Mouse (Mus musculus): ENCODE results near the gene Ifngr1.

Gene Ifngr1

DNA sequence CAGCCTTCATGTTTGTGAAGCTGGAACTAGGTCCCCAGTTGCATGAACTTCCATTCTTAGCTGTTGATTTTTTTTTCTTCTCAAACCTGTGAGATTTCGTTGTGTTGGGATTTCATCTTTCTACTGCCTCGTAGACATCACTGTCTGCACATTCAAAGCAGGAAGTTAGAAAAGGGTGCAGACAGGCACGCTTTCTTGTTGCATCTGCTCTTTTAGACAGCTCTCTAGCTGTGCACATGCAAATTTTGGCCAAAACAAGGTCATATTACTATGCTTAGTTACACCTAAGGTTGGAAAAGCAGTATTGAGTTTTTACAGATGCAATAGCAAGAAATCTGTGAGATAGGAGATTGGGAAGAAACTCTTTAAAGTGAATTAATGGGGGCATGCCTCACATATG lies 4.5 kb upstream of the Ifngr1 start:
- no peak for DNase-seq (ENCODE audit: low spot score)

DNA sequence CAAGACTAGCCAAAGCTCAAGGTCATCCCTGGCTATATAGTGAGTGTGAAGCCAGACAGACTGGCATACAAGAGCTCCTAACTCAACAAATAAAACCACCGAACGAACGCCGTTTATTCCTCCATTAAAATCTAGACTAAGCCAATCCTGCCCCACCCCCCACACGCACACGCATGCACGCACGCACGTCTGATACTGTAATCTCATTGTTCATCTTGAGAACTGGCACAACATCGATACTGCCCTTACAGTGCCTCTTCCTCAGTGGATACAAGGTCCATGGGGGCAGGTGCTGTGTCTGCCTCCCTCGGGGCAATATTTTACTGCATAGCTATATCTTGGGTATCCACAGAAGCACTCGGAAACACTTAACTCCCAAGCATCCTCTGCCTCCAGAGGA lies 2.1 kb upstream of the Ifngr1 start:
- DNase-seq (ENCODE audit: low spot score): no peak

DNA sequence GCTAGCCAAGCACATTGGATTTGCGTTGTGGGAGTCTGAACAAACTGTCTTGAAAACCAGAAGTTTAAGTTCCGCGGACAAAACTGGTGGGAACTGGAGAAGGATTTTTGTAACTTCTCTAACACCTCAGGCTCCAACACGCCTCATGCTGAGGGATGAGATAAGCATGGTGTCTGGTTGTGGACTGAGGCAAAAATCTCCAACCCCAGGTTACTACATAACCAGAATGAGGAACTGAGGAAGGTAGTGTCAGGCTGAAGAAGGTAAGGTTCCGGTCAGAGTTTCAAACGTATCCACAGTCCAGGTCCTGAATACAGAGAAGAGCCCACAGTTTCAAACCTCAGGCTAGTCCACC lies 486 bp upstream of the Ifngr1 start:
- DNase-seq (ENCODE audit: low spot score): no peak

DNA sequence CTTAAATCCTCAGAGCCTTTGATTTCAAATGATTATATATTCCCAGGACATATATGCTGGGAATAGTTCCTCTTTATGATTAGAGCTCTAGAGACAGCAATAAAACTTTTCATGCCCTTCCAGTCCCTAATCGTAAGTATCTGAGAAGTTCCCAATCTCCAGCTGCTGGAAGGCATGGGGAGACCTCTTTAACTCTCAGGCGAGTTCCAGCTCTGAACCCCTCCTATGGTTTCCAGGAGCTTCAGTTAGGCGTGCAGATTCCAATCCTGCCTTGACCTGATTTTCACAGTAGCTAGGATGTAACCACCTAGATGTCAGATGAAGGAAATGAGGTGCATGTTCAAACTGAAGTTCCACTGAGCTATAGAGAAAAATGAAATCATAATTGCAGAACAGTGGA lies 807 bp downstream of the Ifngr1 start:
- DNase-seq (ENCODE audit: low spot score): no peak

DNA sequence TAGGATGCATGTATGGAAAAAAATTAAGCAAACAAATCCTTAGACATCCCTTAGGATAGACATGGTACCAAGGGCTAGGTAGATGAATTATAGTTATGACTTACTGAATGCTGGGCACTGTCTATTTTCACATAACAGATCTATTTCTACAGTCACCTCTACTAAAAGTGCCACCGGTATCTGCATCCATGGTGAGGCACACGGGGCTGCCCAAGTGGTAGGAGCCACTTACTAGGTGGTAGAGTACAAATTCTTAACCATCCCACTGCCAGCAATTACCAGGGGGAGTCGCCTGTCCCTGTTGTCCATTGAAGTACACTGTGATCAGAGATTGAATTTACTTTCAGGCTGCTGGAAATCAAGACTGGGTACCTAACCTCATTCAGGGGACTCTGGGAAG lies 1.5 kb downstream of the Ifngr1 start:
- no peak for DNase-seq (ENCODE audit: low spot score)

DNA sequence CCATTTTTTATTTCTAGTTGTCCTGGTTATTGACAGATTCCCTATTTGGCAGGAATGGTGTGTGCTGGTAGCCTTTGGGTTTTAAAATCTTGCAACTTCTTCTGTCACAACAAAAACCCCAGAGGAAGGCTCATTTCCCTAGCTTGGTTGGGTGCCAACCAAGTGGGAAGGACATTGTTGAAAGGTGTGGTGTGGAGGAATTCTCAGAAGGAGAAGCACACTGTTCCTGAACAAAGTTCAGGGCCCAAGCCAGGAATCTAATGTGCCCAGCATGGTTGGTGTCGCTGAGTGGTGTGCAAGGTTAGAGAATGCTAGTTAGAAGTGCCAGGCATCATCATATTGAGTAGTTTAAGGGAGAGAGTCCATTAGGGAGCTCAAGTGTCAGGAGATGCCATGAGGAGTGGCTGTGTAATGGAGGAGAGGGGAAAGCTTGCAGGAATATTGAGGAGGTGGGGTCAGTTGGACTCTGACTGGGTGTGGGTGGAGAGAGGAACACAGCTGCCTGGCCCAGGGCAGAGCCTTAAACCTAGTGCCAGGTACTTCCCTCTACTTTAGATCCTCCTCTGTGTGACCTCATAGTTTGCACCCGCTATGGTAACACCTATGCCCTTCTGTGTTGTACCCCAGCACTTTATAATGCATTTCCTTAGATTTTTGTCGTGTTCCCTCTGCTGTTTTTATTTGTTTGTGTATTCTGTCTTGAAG lies 2.6 kb downstream of the Ifngr1 start:
- DNase-seq (ENCODE audit: low spot score): no peak

DNA sequence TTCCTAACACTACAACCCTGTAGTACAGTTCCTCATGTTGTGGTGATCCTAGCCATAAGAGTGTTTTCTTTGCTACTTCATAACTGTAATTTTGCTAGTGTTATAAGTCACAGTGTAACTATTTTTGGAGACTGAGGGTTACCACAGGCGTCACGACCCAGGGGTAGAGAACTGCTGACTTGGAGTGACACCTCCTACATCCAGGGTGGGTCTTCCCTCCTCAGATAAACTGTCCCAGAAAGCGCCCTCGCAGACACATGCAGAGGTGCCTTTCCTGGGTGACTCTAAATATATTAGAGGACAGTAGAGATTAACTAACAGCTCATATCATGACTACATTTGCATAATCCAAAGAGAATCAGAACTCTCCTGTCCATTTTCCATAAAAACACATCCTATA lies 5.1 kb downstream of the Ifngr1 start:
- no peak for DNase-seq (ENCODE audit: low spot score)

DNA sequence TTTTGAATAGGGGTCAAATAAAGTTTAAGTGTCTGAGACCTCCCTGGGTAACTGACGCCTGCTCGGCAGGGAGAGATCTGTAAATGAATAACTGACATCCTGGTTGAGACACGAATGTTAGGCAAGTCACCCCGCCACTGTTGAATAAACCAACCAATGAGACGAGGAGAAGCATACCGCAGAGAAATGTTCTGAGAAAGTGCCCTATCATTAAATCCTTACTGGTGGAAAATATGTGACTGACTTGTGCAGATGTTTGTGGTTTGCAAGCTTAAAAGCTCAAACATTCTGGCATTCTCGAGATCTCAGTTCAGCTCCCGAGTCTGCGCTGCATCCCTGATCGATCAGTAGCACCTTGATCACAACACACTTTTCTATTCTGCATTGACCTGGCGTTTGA lies 6.3 kb downstream of the Ifngr1 start:
- no peak for DNase-seq (ENCODE audit: low spot score)

DNA sequence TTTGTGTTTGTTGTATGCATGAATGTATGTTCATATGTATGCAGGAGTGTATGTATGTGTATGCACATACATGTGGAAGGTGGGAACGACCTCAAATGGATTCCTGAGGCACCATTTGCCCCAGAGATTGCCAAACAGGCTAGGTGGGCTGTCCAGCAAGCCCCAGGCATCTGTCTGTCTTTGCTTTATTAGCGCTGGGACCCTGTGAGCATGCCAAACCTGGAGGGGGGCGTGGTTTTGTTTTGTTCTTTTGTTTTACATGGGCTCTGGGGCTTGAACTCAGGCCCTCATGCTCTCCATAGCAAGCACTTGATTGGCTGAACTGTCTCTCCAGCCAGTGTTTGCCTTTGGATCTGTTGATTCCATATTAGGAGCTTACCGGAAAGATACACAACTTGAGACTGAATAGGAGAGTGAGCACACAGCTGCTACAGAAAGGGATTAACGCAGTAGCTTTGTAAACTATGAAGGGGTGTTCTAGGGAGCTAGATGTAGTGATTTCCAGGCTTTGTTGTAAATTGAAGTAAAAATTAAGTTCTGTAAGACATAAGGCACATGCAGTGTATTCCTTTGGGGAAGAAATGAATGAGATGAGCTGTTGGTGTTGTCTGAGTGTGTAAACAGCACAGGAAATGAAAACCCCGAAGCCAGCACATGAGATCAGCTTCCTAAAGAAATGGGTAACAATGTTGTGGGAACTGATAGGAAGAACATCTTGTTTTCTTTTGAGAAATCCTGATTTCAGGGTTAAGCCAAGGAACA lies 7.8 kb downstream of the Ifngr1 start:
- no peak for DNase-seq (ENCODE audit: low spot score)

DNA sequence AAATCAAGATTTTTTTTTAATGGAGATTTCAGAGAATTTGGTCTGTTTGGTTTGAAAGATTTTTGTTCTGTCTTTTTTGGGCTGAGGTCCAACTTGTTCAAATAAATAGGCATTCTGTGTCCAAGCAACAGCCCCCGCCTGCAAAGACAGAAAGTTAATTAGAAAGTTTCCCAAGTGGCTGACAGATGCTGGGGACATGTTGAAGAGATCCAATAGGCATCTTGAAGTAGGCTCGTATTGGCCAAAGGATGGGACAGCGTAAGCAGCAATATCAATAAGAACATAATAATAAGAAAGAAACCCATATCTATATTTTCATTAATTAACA lies 8.3 kb downstream of the Ifngr1 start:
- DNase-seq (ENCODE audit: low spot score): no peak

DNA sequence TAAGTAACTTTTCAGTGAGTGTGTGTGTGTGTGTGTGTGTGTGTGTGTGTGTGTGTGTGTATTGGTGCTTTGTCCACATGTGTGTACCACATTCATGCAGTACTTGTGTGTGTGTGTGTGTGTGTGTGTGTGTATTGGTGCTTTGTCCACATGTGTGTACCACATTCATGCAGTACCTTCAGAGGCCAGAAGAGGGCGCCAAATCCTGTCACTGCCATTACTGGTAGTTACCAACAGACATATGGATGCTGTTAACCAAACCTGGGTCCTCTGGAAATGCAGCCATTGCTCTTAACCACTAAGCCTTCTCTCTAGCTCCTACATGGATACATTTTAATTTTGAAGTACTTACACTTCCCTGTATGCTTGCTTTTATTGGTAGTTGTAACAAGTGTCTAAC lies 9.8 kb downstream of the Ifngr1 start:
- DNase-seq (ENCODE audit: low spot score): peak; percentile 43

DNA sequence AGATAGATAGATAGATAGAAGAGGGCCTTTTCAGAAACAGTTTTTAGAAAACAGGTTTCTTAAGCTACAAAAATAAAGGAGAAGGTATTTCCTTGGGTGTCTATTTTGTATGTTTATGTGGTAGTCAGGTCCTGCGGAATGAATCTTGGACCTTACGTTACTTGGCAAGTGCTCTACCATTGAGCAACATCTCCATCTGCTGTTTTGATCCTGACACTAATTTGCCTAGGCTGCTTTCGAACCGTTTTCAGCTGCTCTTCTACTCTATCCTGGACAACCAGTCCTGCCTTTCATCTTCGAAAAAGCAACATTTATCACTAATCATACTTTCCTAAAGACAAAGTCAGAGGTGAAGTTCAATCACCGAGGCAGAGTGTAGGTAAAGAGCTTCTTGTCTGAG lies 11.5 kb downstream of the Ifngr1 start:
- DNase-seq (ENCODE audit: low spot score): no peak

DNA sequence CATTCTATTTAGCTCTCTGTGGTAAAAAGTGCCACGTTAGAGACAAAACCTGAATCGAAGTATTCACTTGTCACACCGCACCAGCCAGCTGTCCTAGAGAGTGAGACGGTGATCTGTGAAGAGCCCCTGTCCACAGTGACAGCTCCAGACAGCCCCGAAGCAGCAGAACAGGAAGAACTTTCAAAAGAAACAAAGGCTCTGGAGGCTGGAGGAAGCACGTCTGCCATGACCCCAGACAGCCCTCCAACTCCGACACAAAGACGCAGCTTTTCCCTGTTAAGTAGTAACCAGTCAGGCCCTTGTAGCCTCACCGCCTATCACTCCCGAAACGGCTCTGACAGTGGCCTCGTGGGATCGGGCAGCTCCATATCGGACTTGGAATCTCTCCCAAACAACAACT lies 17.4 kb downstream of the Ifngr1 start:
- DNase-seq (ENCODE audit: low spot score): no peak

DNA sequence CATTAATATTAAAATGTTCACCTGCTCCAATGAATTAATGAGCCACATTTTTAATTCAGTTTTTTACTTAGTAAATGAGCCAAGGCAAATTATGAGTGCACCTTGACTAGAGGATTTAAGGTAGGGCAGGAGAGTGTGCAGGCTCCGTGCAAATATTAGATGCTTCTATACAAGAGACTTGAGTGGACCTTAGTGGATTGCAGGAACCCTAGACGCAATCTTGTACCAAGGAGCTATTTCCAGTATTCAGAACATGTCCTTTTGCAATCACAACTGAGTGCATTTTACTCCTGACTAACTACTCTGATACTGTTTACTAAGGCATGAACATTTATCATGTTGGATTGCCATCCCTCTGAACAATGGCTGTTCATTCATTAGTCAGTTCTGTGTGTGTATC lies 19.9 kb downstream of the Ifngr1 start:
- no peak for DNase-seq (ENCODE audit: low spot score)

DNA sequence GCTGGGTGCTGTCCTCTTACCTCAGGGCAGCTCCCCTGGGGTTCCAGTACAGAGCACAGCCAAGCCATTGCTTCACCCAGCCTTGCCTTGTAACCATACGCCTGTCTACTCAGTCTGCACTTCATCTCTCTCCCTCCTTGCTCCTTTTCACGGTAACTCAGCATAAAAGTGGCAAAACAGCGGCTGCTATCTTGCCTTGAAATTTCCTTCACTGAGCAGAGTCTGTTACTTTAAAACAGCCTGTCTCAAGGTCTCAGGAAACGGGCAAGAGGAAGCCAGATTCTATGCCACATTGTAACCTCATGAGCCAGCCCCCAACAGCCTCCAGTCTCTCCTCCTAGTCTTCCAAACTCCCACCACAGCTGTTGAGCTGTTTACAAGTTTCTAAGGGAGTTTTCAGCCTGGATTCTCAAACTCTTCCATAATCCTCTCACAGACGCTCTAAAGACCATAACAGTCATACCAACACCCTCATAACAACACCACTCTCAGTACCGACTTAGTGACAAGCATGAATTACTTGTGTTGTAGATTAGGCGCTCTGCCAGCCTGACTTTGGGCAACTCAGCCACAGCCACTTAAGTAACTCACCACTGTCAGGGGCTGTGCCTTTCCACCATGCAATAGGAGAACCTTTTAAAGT lies 21.5 kb downstream of the Ifngr1 start:
- no peak for DNase-seq (ENCODE audit: low spot score)

DNA sequence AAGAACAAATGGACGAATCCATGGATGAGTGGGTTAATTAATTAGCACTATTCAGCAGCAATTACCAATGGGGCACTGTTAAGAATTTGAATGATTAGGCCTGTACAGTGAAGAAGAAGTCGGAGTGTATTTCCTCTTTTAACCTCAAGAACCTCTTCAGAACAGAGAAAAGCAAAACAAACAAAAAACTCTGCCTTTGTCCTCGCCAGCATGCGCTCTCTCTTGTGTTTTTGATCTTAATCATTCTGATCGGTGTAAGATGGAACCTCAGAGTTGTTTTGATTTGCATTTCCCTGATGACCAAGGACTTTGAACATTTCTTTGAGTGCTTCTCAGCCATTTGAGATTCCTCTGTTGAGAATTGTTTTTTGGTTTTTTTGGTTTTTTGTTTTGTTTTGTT lies 28.0 kb downstream of the Ifngr1 start:
- DNase-seq (ENCODE audit: low spot score): no peak

DNA sequence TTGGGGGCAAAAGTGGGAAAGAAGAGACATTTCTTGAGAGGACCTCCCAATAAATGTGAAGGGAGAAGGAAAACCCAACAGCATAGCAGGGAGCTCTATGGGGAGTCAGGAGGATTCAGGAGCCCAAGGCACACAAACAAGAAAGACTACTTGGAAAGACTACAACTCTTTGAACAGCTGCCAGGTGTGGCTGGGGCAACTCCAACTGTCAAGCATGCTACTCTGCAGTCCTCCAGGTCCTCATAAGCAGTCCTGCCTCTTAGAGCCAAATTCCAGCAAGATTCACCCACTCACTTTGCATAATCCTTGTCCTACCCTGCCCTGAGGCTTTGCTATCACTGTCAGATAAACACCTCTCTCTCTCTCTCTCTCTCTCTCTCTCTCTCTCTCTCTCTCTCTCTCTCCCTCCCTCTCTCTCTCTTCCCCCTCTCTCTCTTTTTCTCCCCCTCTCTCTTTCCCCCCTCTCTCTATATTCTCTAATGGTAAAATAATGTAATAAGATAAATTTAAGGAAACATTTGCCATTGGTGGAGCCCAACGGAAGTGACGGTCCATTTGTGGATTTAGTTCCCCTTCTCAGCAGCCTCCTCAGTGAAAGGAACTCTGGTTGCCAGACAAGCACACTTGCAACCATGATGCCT lies 29.8 kb downstream of the Ifngr1 start, which contains the start of gene Il22ra2:
Il22ra2 (plus strand) TSS at position 591 of the 641 bp plus-strand sequence.
- no peak for DNase-seq (ENCODE audit: low spot score)

DNA sequence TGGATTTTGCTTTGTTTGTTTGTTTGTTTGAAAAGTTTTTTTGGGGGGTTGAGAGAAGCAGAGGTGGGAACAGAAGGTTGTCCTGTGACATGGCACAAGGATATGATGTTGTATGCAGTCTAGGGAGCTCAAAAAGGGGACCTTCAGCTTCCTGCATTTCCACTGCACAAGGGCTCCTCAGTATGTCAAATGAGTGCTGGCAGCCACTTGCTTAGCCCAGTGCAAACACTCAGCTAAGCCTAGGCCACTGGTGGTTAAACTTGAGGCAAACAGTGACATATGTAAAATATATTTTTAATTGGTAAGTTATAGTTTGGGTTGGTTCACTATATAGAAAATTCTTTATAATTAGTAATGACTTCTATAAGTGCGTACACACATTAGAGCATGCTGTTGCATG lies 32.9 kb downstream of the Ifngr1 start:
- DNase-seq (ENCODE audit: low spot score): no peak

DNA sequence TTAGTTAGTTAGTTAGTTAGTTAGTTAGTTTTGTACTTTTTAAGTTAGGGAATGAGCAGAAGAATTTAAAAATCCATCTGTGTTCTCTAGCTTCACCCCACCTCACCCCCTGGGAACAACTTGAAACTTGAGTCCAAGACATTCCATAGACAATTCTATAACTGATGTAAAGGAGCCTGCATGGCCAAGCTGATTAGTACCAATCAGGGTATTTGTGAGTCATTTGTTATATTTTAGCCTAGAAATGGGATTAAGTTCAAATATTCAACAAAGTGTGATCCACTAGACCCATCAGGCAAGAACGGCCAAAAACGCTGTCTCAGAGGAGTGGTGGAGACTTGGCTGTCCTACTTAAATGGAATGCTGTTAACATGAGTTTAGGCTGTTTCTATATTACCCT lies 35.6 kb downstream of the Ifngr1 start:
- no peak for DNase-seq (ENCODE audit: low spot score)

DNA sequence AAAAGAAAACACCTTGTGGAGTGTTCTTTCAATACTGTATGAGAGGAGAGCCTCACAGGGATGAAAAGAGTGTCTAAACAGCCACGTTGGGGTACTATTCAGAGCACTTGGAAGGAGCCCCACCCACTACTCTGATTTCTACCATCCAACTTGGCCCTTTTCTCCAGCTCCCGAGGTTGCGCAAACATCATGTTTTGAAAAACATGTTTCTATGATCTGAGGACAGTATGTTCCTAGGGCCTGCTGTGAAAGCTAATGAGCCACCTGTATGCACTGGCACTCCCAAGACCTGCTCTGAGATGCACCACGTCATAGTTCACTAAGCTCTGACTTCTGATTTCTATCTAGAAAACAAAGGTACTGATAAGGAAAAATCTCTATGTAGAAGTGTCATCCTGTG lies 36.0 kb downstream of the Ifngr1 start:
- no peak for DNase-seq (ENCODE audit: low spot score)

DNA sequence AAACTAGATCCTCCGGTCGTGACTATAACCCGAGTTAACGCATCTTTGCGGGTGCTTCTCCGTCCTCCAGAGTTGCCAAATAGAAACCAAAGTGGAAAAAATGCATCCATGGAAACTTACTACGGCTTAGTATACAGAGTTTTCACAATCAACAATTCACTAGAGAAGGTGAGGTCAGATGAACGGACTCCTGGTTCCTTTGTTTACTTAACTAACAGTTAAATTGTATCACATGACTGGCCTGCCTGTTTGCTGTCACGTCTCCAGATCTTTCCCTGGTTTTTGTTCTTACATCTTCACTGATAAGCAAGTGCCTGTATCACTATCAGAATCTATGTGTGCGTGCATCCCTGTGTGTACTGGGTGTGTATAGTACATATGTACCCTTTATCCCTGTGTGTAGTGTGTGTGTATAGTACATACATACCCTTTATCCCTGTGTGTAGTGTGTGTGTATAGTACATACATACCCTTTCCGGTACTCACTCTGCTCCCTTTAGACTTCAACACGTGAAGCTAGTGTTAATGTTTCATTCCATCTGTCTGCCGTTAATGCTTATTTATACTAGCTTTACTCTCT lies 40.0 kb downstream of the Ifngr1 start:
- DNase-seq (ENCODE audit: low spot score): no peak

DNA sequence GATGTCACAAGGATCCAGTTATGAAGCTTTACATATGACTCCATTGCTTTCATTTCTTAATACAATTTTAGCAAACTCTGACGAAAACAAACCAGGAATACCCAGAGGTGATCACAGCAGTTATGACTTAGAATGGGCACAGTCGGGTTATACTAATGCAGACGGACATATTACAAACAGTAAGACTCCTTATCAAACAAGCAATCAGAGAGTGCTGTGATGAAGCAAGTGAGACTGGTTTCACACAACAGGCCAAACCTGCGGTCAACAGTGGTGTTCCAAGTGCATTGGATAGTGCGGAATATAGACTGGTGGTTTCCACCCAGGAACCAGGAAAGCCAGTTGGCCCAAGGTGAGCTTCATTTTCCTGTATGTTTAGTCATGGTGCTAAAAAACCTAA lies 47.1 kb downstream of the Ifngr1 start:
- no peak for DNase-seq (ENCODE audit: low spot score)

DNA sequence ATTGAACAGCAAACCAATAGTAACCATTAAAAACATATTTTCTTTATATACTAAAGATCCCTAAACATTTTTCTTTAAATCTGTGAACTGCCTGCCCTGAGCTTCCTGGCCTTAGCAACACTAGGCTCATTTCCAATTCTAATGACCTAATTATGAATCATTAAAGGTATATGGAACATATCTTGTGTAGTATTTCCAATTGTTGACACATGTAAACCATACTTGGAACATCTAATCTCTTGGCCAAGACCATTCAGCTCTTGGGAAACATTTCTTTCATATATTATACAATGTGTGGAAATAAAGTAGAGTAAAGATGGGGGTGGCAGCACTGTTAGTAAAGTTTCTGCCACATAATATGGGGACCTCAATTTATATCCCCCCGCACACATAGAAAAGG lies 47.9 kb downstream of the Ifngr1 start:
- DNase-seq (ENCODE audit: low spot score): no peak
